Mouse (Mus musculus) heart, embryonic 14.5 days (tissue): ENCODE data around the gene Atp7a. TPM values are rescaled to one million over a fixed set of nuclear protein-coding genes. Genes with fewer than 3 reads are reported as not detected.
A peak's percentile ranks its signal among the peaks of the same experiment; 100 is the strongest.
"Not testable (repeated sequence)": the region's sequence is repeated elsewhere in the genome, so short reads cannot be mapped to it uniquely, and the experiment has no call there.

Experiments used
- ATAC-seq: fragments of 200-750 bp; cut with Nextera tagmentation; 2 replicates; pipeline ENCODE4 v1.8.0; 2017; ENCODE audit warnings: low read depth, moderate TSS enrichment; ENCODE audit not compliant: insufficient number of reproducible peaks, insufficient read depth, low FRiP score
- H3K27ac ChIP-seq, 2 experiments: fragments of 200-500 bp in 1 of 2; fragments of 300-500 bp in 1 of 2; sonication (generic) in 1 of 2; replicated peaks in 1 of 2; 2 replicates each; pipeline ENCODE4 v1.5.1; 2012 to 2014; ENCODE audit warnings: low read depth in 2 of 2, low read length in 2 of 2, control low read depth in 1 of 2, mild to moderate bottlenecking in 1 of 2, mixed read lengths in 1 of 2; ENCODE audit not compliant: control insufficient read depth in 1 of 2, insufficient read depth in 1 of 2
- H3K27me3 ChIP-seq: fragments of 300-500 bp; sonication (generic); 2 replicates; pipeline ENCODE4 v1.6.1; 2014; ENCODE audit warnings: mild to moderate bottlenecking, low read length, control low read depth; ENCODE audit not compliant: control insufficient read depth, insufficient read depth
- H3K36me3 ChIP-seq: fragments of 300-500 bp; sonication (generic); 2 replicates; pipeline ENCODE4 v1.6.1; 2014; ENCODE audit warnings: mild to moderate bottlenecking, control low read depth, low read length, mixed read lengths; ENCODE audit not compliant: control insufficient read depth, insufficient read depth
- H3K4me1 ChIP-seq, 2 experiments: fragments of 200-500 bp in 1 of 2; fragments of 300-500 bp in 1 of 2; sonication (generic) in 1 of 2; 2 replicates each; pipeline ENCODE4 v1.6.1; 2012 to 2014; ENCODE audit warnings: low read length in 2 of 2, control low read depth in 1 of 2, mixed read lengths in 1 of 2; ENCODE audit not compliant: control insufficient read depth in 2 of 2, insufficient read depth in 2 of 2
- H3K4me2 ChIP-seq: fragments of 300-500 bp; sonication (generic); 2 replicates; pipeline ENCODE4 v1.6.1; 2014; ENCODE audit warnings: mild to moderate bottlenecking, low read length
- H3K4me3 ChIP-seq, 2 experiments: fragments of 200-500 bp in 1 of 2; fragments of 300-500 bp in 1 of 2; sonication (generic) in 1 of 2; 2 replicates each; pipeline ENCODE4 v1.5.1; 2012 to 2014; ENCODE audit warnings: low read length in 2 of 2, mild to moderate bottlenecking in 2 of 2, control low read depth in 1 of 2, low read depth in 1 of 2, moderate library complexity in 1 of 2; ENCODE audit not compliant: control insufficient read depth in 1 of 2, insufficient read depth in 1 of 2
- H3K9ac ChIP-seq: fragments of 300-500 bp; sonication (generic); 2 replicates; pipeline ENCODE4 v1.6.1; 2014; ENCODE audit warnings: mild to moderate bottlenecking, low read length
- H3K9me3 ChIP-seq: fragments of 300-500 bp; sonication (generic); 2 replicates; pipeline ENCODE4 v1.6.1; 2016; ENCODE audit warnings: low read length, control low read depth; ENCODE audit not compliant: control insufficient read depth
- WGBS: fragments of 180-500 bp; shearing (Covaris S2); extraction: QIAGEN DNeasy Blood & Tissue Kit; methylation state at CpG from one replicate; pipeline ENCODE4 v1.1.7; 2014; 5-methylcytosine and 5-hydroxymethylcytosine counted together
- polyA plus RNA-seq: library from polyadenylated mRNA; unstranded; fragments of >200 nt; fragmentation: Nextera tagmentation; extraction: Ambion mirVana; gene quantifications from 2 replicates; pipeline ENCODE4 v1.2.1, GENCODE M21; 2014

Atp7a gene
- polyA plus RNA-seq, 1 experiment from 2014 or later = 17.1 TPM

DNA sequence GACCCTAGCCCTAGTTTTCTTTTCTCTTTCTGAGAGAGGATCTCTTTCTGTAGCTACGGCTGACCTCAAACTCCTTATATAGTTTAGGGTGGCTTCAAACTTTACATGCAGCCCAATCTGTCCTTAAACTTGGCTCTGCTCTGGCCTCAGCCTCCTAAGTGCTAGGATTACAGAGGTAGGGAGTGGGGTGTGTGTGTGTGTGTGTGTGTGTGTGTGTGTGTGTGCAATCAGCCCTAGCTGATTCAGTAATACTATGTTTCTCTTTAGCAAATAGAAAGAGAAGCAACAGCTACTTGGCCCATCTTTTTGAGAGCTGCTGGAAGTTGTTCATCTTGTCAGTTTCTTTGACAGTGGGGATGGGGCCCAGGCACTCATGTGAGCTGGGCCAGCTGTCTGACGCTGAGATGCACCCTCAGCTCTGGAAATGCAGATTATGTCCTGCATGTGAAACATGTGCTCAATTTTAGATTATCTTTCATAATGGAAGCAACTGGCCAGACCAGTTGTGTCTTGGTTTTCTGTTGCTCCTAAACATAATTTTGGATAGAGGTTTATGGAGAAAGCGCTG, 10.2 kb downstream of the Atp7a start:
- H3K9me3 ChIP-seq = no peaks in the 10 kb centered on the region
- no peaks in the 10 kb centered on the region for H3K36me3 ChIP-seq
- WGBS = 69% methylated on average over 3 of the region's 3 CpGs
- H3K9ac ChIP-seq = no peak overlapping the region
- no peaks in the 10 kb centered on the region for H3K27me3 ChIP-seq
- no peak overlapping the region for H3K27ac ChIP-seq
- H3K4me2 ChIP-seq = no peak overlapping the region
- ATAC-seq = no peak
- no peaks in the 10 kb centered on the region for H3K4me1 ChIP-seq
- no peak overlapping the region for H3K4me3 ChIP-seq

DNA sequence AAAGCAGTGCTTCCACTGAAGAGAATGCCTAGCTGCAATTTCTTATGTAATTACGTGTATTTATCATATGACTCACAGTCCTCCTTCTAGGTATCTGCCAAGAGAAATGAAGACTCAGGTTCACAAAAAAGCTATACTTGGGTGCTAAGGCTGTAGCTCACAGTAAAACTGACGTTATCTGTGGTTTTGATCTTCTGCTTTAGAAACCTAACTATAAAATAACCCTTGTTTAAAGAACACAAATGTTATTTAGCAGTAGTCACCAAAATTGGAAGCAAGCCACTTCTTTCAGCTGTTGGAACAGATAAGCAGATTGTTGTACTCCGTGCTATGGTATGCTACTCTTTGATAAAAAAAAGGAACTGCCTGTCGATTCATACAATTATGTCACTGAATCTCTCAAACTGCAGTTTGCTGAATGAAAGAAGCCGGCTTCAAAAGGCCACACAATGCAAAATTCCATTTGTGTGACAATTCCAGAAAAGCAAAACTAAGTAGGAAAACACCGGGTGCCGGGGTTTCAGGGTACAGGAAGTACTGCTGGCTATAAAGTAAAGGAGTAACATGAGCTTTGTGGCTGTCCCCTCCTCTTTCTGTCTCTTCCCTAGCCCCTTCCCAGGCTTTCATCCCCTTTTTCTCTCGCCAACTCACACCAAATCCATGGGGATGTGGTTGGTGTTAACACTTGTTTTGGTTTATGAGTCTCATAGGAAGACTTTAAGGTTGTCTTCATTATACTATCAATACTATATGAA, 17.0 kb downstream of the Atp7a start:
- no peak for ATAC-seq
- Histone ChIP-seq H3K36me3 (no peaks in the 10 kb centered on the region), H3K9me3 (no peaks in the 10 kb centered on the region), H3K27ac (peak overlapping the region; percentile 39 to 62; a peak in 3 of 4 replicates), H3K9ac (no peak overlapping the region), H3K27me3 (no peaks in the 10 kb centered on the region), H3K4me2 (peak overlapping the region; percentile 44), H3K4me3 (no peak overlapping the region), H3K4me1 (peaks cover 6 to 30% of the 10 kb centered on the region in 2 experiments)
- WGBS = 41% methylated on average over 8 of the region's 8 CpGs

GRCm38 (mm10) chrX:106045455-106045854, 18.4 kb downstream of the Atp7a start:
- Histone ChIP-seq H3K27ac (peak overlapping the region; percentile 9 to 20; a peak in 2 of 4 replicates), H3K4me2 (no peak overlapping the region), H3K9me3 (no peaks in the 10 kb centered on the region), H3K27me3 (no peaks in the 10 kb centered on the region), H3K4me3 (no peak overlapping the region), H3K36me3 (no peaks in the 10 kb centered on the region), H3K4me1 (peaks cover 6 to 30% of the 10 kb centered on the region in 2 experiments), H3K9ac (no peak overlapping the region)
- no peak for ATAC-seq
- 47% methylated on average over 2 of the region's 2 CpGs for WGBS

DNA sequence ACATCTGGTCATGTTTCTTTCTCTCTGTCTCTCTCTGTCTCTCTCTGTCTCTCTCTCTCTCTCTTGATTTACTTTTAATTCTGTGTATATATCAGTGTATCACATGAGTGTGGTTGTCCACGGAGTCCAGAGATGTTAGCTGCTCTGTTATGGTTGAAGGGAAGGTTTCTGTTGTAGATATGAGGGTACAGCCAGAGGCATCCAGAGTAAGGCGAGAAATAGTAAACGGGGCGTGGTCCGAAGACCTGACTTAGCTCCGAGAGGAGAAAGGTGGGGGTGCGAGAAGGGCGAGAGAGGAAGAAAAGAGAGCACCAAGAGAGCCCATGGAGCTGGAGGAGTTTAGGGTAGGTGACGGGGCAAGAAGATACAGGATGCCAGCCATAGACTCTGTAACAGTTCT, 18.9 kb downstream of the Atp7a start:
- WGBS = 59% methylated on average over 9 of the region's 9 CpGs
- Histone ChIP-seq H3K27me3 (no peaks in the 10 kb centered on the region), H3K9me3 (no peaks in the 10 kb centered on the region), H3K36me3 (no peaks in the 10 kb centered on the region), H3K9ac (no peak overlapping the region), H3K4me3 (no peak overlapping the region), H3K27ac (peak overlapping the region; percentile 27 to 37; a peak in 2 of 4 replicates), H3K4me1 (peaks cover 6 to 30% of the 10 kb centered on the region in 2 experiments), H3K4me2 (peak overlapping the region; percentile 21; the same call in 1 of the 2 replicates)
- ATAC-seq = no peak

- Histone ChIP-seq H3K4me1 (peaks cover 6 to 30% of the 10 kb centered on the region in 2 experiments), H3K27ac (no peak overlapping the region), H3K4me3 (no peak overlapping the region), H3K9ac (no peak overlapping the region), H3K4me2 (no peak overlapping the region), H3K9me3 (no peaks in the 10 kb centered on the region), H3K36me3 (no peaks in the 10 kb centered on the region), H3K27me3 (no peaks in the 10 kb centered on the region)
- no peak for ATAC-seq
- 69% methylated on average over 1 of the region's 1 CpGs for WGBS
These were observed 21.1 kb downstream of the Atp7a start for GRCm38 (mm10) chrX:106048191-106048590.

DNA sequence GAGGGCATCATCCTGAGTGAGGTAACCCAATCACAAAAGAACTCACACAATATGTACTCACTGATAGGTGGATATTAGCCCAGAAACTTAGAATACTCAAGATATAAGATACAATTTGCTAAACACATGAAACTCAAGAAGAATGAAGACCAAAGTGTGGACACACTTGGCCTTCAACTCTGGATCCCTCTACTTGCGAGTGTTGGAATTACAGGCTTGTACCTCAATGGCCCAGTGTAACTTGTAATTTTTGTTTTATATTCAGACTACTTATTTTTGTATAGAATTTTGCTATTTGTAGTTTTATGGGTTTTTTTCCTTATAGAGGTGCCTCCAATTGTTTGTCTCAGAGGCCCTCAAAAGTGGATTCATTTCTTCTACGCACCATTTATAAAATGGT, 50.8 kb downstream of the Atp7a start:
- H3K27me3 ChIP-seq, H3K4me3 ChIP-seq, H3K4me1 ChIP-seq, H3K4me2 ChIP-seq, H3K9me3 ChIP-seq, H3K27ac ChIP-seq, H3K36me3 ChIP-seq, H3K9ac ChIP-seq, ATAC-seq: not testable (repeated sequence)
- WGBS = 79% methylated on average over 2 of the region's 2 CpGs

DNA sequence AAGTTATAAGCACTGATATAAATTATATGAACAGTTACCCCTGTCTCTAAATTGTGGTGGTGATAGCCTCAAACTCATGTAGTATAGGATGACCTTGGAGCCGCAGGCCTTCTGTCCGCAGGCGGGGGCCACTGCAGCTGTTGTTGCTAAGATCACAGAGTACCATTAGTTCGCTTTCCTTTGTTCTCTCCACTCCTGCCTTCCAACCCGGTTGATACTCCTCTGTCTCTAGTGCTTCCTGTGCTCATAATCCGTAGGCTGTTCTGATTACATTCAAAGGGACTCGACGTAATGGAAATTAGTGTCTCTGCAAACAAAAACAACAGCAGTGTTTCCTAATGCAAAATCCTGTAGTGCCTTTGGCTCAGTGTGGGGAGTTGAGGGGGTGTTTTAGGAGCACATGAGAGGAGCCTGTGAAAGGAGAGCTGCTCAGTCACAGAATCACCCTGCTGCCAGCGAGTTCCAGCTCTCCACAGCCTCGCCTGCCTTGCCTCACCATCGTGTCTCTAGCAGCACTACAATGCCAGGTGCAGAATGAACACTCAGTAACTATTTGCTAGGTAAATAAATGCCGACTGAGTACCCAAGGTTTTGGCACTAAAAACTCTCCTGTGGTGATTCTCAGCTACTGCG, 53.9 kb downstream of the Atp7a start:
- peak overlapping the region; percentile 11; the same call in 1 of the 2 replicates for H3K9ac ChIP-seq
- WGBS = 41% methylated on average over 13 of the region's 13 CpGs
- peak overlapping the region; percentile 16; the same call in 1 of the 2 replicates for H3K4me2 ChIP-seq

More for the DNA sequence above, 53.9 kb downstream of the Atp7a start:
- 0 out of 2 replicates have a peak, but pooled peaks cover 4% of the 10 kb centered on the region for H3K9me3 ChIP-seq
- no peaks in the 10 kb centered on the region for H3K4me1 ChIP-seq
- H3K27ac ChIP-seq = peak overlapping the region; percentile 67 to 69
- ATAC-seq = no peak
- no peak overlapping the region for H3K4me3 ChIP-seq
- H3K36me3 ChIP-seq = no peaks in the 10 kb centered on the region; the same call in 1 of the 2 replicates
- H3K27me3 ChIP-seq = no peaks in the 10 kb centered on the region
